Mouse (Mus musculus) forebrain, embryonic 10.5 days (tissue): ENCODE measurements around the gene Olfr713. TPM values are rescaled to one million over a fixed set of nuclear protein-coding genes. Genes with fewer than 3 reads are reported as not detected.

Experiments used
- polyA plus RNA-seq: library from polyadenylated mRNA; unstranded; fragments of >200 nt; fragmentation: Nextera tagmentation; extraction: Ambion mirVana; gene quantifications from 2 replicates; pipeline ENCODE4 v1.2.1, GENCODE M21; 2016

Gene Olfr713
- polyA plus RNA-seq, 1 experiment from 2014 or later: not detected

Other genes starting within 250 kb of the Olfr713 start
- not detected in 2 replicates for gene Olfr699, start 238.0 kb upstream of the Olfr713 start, polyA plus RNA-seq
- not detected in 2 replicates for gene Olfr700, start 222.3 kb upstream of the Olfr713 start, polyA plus RNA-seq
- gene Olfr701, start 217.0 kb upstream of the Olfr713 start, polyA plus RNA-seq: not detected in 2 replicates
- not detected in 2 replicates for gene Olfr702, start 197.3 kb upstream of the Olfr713 start, polyA plus RNA-seq
- not detected in 2 replicates for gene Olfr703, start 187.8 kb upstream of the Olfr713 start, polyA plus RNA-seq
- gene Olfr704, start 168.0 kb upstream of the Olfr713 start, polyA plus RNA-seq: not detected in 2 replicates
- not detected in 2 replicates for gene Olfr705, start 154.3 kb upstream of the Olfr713 start, polyA plus RNA-seq
- not detected in 2 replicates for gene Olfr706, start 143.0 kb upstream of the Olfr713 start, polyA plus RNA-seq
- gene Olfr707, start 129.9 kb upstream of the Olfr713 start, polyA plus RNA-seq: not detected in 2 replicates
- gene Olfr1532-ps1, start 123.2 kb upstream of the Olfr713 start, polyA plus RNA-seq: not detected in 2 replicates
- not detected in 2 replicates for gene Olfr709-ps1, start 99.0 kb upstream of the Olfr713 start, polyA plus RNA-seq
- not detected in 2 replicates for gene Olfr710, start 82.9 kb upstream of the Olfr713 start, polyA plus RNA-seq
- gene Olfr6, start 67.2 kb upstream of the Olfr713 start, polyA plus RNA-seq: not detected in 2 replicates
- gene Olfr711, start 55.7 kb upstream of the Olfr713 start, polyA plus RNA-seq: not detected in 2 replicates
- gene Olfr2, start 25.1 kb upstream of the Olfr713 start, polyA plus RNA-seq: not detected in 2 replicates
- gene Olfr714, start 39.8 kb downstream of the Olfr713 start, polyA plus RNA-seq: not detected in 2 replicates
- not detected in 2 replicates for gene Olfr17, start 62.0 kb downstream of the Olfr713 start, polyA plus RNA-seq
- not detected in 2 replicates for gene Olfr715b, start 79.2 kb downstream of the Olfr713 start, polyA plus RNA-seq
- gene Olfr715, start 99.9 kb downstream of the Olfr713 start, polyA plus RNA-seq: not detected in 2 replicates
- gene Olfr716, start 107.2 kb downstream of the Olfr713 start, polyA plus RNA-seq: not detected in 2 replicates
- gene Nlrp14, start 135.8 kb downstream of the Olfr713 start, polyA plus RNA-seq: not detected in 2 replicates
- gene Rbmxl2, start 178.3 kb downstream of the Olfr713 start, polyA plus RNA-seq: not detected in 2 replicates